Mouse (Mus musculus) adrenal gland, postnatal 10 days (tissue): ENCODE measurements around the gene Spata18. TPM values are rescaled to one million over a fixed set of nuclear protein-coding genes. Genes with fewer than 3 reads are reported as not detected.

ENCODE experiments used
- DNase-seq: peaks from one replicate; pipeline ENCODE4 v3.0.0; 2021; ENCODE audit warnings: mixed read lengths
- total RNA-seq, 2 experiments: library from RNA; stranded (reverse); gene quantifications; 2 replicates each; pipeline ENCODE4 v1.2.3; 2021

Gene Spata18
- total RNA-seq, 2 experiments from 2014 or later: 0.15 TPM; not detected in 1

DNA sequence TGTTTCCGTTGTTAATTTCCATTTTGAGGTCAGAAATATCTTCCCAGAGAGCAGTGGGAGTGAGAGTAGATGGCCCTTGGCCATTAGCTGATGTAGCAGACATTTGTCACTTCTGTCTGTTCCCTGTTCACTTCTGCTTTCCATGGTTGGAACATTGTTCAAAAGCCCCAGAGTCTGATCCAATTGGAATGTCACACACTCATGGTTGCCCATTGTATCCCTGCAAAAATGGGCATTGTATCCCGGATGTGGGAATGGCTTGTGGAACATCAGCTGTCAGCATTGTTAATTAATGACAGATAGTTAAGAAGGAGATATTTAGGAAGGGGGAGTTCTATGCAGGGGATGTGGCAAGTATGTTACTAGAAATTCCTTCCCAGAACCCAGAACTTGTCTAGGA lies 65.8 kb downstream of the Spata18 start:
- DNase-seq: no peak

DNA sequence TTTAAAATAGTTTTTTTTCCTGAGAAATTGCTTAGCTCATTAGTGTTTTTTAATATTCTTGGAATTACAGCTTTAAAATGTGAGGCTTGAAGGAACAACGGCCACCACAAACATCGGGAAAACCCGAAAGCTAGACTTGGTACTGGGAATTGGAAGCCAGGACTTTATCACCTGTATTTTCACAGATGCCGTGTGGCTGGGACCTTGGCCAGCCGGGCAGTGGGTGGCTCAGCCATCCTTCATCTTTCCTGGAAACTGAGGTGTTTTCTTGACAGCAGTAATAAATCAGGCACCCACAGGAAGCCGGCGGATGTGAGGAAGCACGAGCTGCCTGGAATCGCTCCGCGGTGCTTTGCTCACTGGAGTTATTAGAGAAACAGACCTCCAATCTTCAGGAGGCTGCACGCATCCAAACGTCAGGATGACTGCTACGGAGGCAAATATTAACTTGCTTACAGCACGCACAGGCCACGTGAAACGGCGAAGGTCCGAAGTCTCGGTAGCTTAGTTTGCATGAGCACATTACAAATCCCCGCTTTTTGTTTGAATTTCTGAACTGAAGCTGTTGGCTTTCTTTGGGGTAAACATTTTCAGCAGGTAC lies 70.6 kb downstream of the Spata18 start:
- no peak for DNase-seq

DNA sequence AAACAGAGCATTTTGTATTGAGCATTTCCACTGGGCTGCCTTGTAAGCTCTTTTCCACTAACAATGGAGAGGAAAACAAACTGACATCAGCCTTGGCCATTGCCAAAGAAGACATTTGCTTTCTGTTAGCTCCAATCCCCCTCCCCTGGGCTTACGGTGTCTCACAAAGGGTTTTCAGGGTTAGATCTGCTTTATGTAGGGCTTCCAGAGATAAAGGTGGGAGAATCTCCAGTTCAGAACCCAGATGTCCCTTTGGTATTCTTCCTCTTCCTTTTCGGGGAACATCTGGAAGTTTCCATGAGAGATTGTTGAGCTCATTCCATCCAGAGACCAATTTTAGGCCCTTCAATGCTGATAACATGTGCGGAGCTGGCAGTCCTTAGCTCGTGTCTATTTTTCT lies 74.8 kb downstream of the Spata18 start:
- DNase-seq: no peak

DNA sequence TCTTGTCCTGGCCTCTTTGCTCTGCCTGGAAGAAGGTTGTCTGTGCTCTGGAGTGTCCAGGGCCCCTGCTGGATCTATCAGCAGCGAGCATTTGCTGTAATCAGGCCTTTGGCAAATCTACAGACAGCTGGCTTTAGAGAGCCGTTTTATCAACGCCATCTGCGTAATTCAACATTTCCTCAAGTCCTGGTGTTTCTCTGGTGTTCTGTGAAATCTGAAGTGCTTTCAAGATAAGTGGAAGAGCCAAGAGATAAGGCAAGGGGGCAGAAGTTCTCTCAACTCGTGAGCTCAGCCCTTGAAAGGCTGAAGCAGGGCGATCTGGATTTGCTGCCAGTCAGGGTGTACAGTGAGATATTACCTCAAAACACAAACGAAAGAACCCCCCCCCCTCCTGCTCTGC lies 77.5 kb downstream of the Spata18 start:
- no peak for DNase-seq

Other genes with a start within 250 kb of the Spata18 start
- gene Cwh43, start 245.3 kb upstream of the Spata18 start, total RNA-seq: not detected
- 10 to 100 TPM; 27.9 to 32.0 TPM for gene Dcun1d4, start 170.4 kb upstream of the Spata18 start, total RNA-seq
- gene Lrrc66, start 18.9 kb upstream of the Spata18 start, total RNA-seq: not detected
- 10 to 100 TPM; 22.3 to 30.1 TPM for gene Sgcb, start 3.6 kb upstream of the Spata18 start, total RNA-seq